Mouse (Mus musculus): ENCODE data around the gene Rpl37a. TPM values are rescaled to one million over a fixed set of nuclear protein-coding genes. Genes with fewer than 3 reads are reported as not detected.

Gene Rpl37a
- polyA plus RNA-seq, 1 experiment from 2014 or later, result 1,350 TPM

DNA sequence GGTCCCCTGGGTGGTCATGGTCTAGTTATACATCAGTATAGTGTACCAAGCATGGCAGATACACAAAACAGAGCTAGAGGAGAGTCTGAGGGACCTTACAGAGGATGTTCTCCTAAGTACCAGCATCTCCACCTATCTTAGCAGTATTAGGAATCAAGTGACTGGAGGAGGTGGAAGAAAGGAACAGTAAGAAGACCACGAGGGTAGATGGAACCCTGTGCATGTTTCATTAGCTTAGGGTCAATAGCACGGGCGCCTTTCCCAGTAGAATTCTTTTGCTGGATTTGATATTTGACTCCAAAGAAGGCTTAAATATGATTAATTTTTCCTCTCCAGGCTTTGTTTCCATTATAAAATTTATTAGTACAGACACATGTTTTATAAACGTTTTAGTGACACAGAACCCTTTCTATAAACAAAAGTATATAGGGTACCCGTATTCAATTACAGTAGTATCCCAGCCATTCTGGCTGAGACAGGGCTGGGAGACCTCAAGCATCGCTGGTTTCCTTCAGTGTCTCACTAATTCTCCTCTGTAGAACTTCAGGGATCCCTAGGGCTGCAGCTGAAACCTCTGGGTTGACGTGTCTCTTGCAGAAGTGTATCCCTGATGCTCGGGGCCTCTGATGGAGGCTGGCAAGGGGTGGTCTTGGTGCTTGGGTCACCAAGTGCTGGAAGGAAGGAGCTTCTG is 33.9 kb downstream of the Rpl37a start:
- Histone ChIP-seq H3K4me1 (no peaks in the 10 kb centered on the region), H3K27ac (no peak overlapping the region), H3K36me3 (no peaks in the 10 kb centered on the region), H3K4me3 (no peak overlapping the region), H3K27me3 (ENCODE audit: low read depth, poor library complexity, severe bottlenecking) (no peaks in the 10 kb centered on the region), H3K9me3 (replicated peaks) (no peaks in the 10 kb centered on the region)
- 89% methylated on average over 8 of the region's 8 CpGs for WGBS
- DNase-seq (ENCODE audit: low spot score), result no peak

DNA sequence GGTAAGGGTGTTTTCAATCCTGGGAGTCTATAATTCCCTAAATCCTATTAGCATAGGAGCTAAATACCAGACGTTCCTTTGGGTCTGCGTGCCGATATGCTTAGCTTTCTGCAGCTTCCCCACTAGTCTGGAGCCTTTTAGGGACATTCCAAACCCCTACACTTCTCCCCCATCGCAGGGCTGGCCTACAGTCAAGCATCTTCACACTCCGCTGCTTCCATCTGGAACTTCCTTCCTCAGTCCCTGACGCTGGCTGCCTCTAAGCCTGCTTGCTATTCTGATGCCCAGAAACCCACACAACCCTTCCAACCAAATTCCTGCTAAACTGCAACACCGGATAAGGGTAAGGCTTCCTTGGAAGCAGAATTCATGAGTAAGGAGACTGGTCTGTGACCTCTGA is 35.3 kb downstream of the Rpl37a start:
- H3K4me1 ChIP-seq, result no peaks in the 10 kb centered on the region
- 86% methylated on average over 7 of the region's 7 CpGs for WGBS
- H3K27me3 ChIP-seq (ENCODE audit: low read depth, poor library complexity, severe bottlenecking), result no peaks in the 10 kb centered on the region
- no peaks in the 10 kb centered on the region for H3K9me3 ChIP-seq (replicated peaks)
- H3K4me3 ChIP-seq, result no peak overlapping the region
- H3K27ac ChIP-seq, result no peak overlapping the region
- no peak for DNase-seq (ENCODE audit: low spot score)
- H3K36me3 ChIP-seq, result no peaks in the 10 kb centered on the region

DNA sequence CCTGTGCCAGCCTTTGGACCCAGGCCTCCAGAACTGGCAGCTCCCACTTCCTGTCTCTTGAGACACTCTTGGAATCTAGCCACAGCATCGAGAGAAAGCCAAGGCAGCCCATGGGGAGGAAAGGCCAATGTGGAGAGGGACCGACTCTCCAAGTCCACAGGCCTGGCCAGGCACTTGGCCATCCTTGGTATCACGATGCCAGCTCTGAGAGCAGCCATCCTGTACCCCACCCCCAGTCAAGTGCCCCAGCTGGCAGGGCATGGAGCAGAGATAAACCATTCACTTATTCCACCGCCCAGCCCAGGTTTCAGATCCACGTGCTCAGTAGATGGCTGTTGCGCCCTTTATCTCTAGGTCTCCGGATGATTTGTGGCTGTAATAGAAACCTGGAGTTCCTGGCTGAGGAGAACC is 40.3 kb downstream of the Rpl37a start:
- H3K27ac ChIP-seq, result no peak overlapping the region
- 86% methylated on average over 7 of the region's 7 CpGs for WGBS

DNA sequence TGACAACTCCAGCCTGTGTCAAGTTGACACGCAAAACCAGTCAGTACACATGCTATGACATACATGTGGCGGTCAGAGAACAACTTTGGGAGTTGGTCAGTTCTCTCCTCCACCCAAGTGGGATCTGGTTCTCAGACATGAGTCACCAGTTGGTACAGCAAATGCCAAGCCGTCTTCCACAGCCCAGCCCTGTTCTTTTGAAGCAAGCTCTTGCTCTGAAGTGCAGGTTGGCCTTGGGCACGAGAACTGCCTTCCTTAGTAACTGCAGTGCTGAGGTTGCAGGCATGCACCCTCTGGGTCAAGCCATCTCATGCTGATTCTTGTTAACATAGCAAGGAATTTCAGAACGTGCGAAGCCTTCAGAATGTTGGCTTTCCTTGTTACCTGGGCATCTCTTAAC is 42.1 kb downstream of the Rpl37a start:
- H3K27ac ChIP-seq, result no peak overlapping the region
- no peak for DNase-seq (ENCODE audit: low spot score)
- H3K9me3 ChIP-seq (replicated peaks), result no peaks in the 10 kb centered on the region
- H3K36me3 ChIP-seq, result no peaks in the 10 kb centered on the region
- H3K4me1 ChIP-seq, result peaks cover 8% of the 10 kb centered on the region; the same call in 1 of the 2 replicates
- H3K4me3 ChIP-seq, result no peak overlapping the region
- H3K27me3 ChIP-seq (ENCODE audit: low read depth, poor library complexity, severe bottlenecking), result no peaks in the 10 kb centered on the region
- 82% methylated on average over 6 of the region's 6 CpGs for WGBS

More for the DNA sequence above, 40.3 kb downstream of the Rpl37a start:
- no peaks in the 10 kb centered on the region for H3K9me3 ChIP-seq (replicated peaks)
- no peaks in the 10 kb centered on the region for H3K27me3 ChIP-seq (ENCODE audit: low read depth, poor library complexity, severe bottlenecking)
- no peak overlapping the region for H3K4me3 ChIP-seq
- DNase-seq (ENCODE audit: low spot score), result no peak
- no peaks in the 10 kb centered on the region for H3K36me3 ChIP-seq
- peaks cover 8% of the 10 kb centered on the region; the same call in 1 of the 2 replicates for H3K4me1 ChIP-seq

DNA sequence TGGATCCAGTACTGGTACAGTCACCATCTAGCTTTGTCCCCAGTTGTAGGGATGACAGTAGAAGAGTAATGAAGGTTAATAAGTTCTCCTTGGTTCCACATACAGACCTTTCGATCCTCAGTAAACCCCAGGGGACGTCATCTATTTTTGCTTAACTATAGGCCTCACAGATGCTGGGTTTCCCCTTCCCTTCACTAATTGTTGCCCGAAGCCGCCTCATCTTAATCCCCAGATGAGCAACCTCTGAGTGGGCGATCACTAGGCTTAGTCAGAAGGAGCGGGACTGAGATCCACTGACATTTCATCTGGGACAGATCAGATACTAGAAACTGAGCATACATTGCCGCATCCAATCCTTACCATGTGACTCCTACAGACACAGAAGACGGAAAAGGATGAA is 44.1 kb downstream of the Rpl37a start:
- Histone ChIP-seq H3K27me3 (ENCODE audit: low read depth, poor library complexity, severe bottlenecking) (no peaks in the 10 kb centered on the region), H3K4me1 (peaks cover 8% of the 10 kb centered on the region; the same call in 1 of the 2 replicates), H3K27ac (no peak overlapping the region), H3K9me3 (replicated peaks) (no peaks in the 10 kb centered on the region), H3K4me3 (no peak overlapping the region), H3K36me3 (no peaks in the 10 kb centered on the region)
- no peak for DNase-seq (ENCODE audit: low spot score)
- WGBS, result 81% methylated on average over 8 of the region's 8 CpGs

DNA sequence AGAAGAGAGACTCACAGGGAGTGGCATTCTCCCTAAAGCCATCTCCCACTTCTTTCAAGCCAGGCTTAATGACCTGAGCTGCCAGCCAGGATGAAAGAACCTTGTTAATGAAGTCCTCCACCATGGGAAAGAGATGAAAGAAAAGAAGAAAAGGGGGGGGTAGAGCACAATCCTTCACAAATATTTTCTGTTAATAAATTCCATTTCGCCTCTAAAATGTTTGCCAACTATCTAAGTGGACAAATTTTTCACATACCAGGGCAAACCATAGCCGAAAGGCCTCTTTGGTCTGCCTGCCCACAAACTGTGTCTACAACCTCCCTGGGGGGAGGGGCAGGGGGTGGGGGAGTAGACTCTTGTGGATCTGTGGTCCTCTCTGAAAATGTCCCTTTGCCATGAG is 44.7 kb downstream of the Rpl37a start:
- Histone ChIP-seq H3K36me3 (no peaks in the 10 kb centered on the region), H3K4me1 (peaks cover 8% of the 10 kb centered on the region; the same call in 1 of the 2 replicates), H3K27me3 (ENCODE audit: low read depth, poor library complexity, severe bottlenecking) (no peaks in the 10 kb centered on the region), H3K4me3 (no peak overlapping the region), H3K27ac (no peak overlapping the region), H3K9me3 (replicated peaks) (no peaks in the 10 kb centered on the region)
- DNase-seq (ENCODE audit: low spot score), result no peak
- WGBS, result 36% methylated on average over 2 of the region's 2 CpGs

DNA sequence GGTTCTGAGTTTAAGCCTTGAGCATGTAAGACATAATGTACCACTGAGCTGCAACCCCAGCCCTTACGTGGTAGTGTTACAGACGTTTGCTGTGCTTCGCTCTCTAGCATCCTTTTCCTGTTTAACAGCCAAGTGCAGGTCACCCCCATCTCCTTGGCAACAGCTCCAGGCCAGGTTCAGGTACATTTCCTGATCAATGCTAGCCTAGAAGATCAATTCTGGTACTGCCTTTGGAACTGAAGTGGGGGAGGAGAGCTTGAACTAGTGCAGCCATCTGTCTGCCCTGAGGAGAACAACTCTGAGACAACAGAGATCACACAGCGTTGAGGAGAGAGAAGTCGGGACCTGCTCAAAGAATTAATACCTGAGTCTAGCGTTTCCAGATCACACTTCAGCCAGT is 48.7 kb downstream of the Rpl37a start:
- DNase-seq (ENCODE audit: low spot score), result no peak
- Histone ChIP-seq H3K27me3 (ENCODE audit: low read depth, poor library complexity, severe bottlenecking) (no peaks in the 10 kb centered on the region), H3K4me3 (no peak overlapping the region), H3K27ac (no peak overlapping the region), H3K9me3 (replicated peaks) (no peaks in the 10 kb centered on the region), H3K36me3 (no peaks in the 10 kb centered on the region), H3K4me1 (peaks cover 12% of the 10 kb centered on the region; the same call in 1 of the 2 replicates)
- WGBS, result 89% methylated on average over 6 of the region's 6 CpGs

Other genes with a start within 250 kb of the Rpl37a start
- not detected in 2 replicates for gene March4, start 174.4 kb upstream of the Rpl37a start, polyA plus RNA-seq (2016; fragmentation: Nextera tagmentation; extraction: Ambion mirVana)
- 30.4 and 34.8 TPM in 2 replicates for gene Smarcal1, start 128.0 kb upstream of the Rpl37a start, polyA plus RNA-seq (2016; fragmentation: Nextera tagmentation; extraction: Ambion mirVana)
- not detected in 2 replicates for gene Ankar, start 10.7 kb upstream of the Rpl37a start, polyA plus RNA-seq (2016; fragmentation: Nextera tagmentation; extraction: Ambion mirVana)
- 198 and 264 TPM in 2 replicates for gene Igfbp2, start 113.2 kb downstream of the Rpl37a start, polyA plus RNA-seq (2016; fragmentation: Nextera tagmentation; extraction: Ambion mirVana)
- gene Igfbp5, start 163.6 kb downstream of the Rpl37a start, polyA plus RNA-seq (2016; fragmentation: Nextera tagmentation; extraction: Ambion mirVana), result 44.4 and 55.4 TPM in 2 replicates

Data from limb, embryonic 10.5 days (tissue).